Mouse (Mus musculus): Measurements from ENCODE around the gene Prss53. TPM values are rescaled to one million over a fixed set of nuclear protein-coding genes. Genes with fewer than 3 reads are reported as not detected.

Gene Prss53
- polyA plus RNA-seq, 1 experiment from 2014 or later, result 0.40 TPM

DNA sequence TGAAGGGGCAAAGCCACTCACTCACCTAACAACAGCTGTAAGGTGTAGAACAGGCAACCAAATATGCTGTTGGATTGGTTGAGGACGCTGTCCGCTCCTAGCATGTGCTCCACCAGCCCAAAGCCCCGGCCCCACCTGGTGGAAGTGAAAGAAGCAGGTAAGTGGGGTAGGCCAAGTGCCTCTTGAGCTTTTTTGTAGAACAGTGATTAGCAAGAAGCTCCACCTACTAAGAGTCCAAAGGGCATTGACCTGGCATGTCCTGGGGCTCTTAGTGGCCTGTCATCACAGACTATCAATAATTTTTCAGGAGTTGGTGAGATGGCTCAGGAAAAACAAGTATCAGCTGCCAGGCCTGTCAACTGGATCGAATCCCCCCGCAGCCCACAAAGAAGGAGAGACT lies 3.7 kb upstream of the Prss53 start:
- Histone ChIP-seq H3K27ac (ENCODE audit: low read depth, low read length) (peak overlapping the region; percentile 46; the same call in 1 of the 2 replicates), H3K4me3 (ENCODE audit: low read depth, low read length) (peak overlapping the region; percentile 66), H3K36me3 (ENCODE audit: control insufficient read depth, insufficient read depth, low read length) (peaks cover 5% of the 10 kb centered on the region; the same call in 1 of the 2 replicates), H3K27me3 (replicated peaks; ENCODE audit: control insufficient read depth, insufficient read depth, low read length) (no peaks in the 10 kb centered on the region), H3K4me1 (replicated peaks; ENCODE audit: control insufficient read depth, insufficient read depth, low read length) (peaks cover 12% of the 10 kb centered on the region), H3K9me3 (ENCODE audit: control insufficient read depth, low read length) (no peaks in the 10 kb centered on the region), H3K4me2 (peak overlapping the region; percentile 92), H3K9ac (ENCODE audit: low read depth, low read length) (peak overlapping the region; percentile 79; the same call in 1 of the 2 replicates)
- DNase-seq (ENCODE audit: low spot score) (no peak), ATAC-seq (replicated peaks; ENCODE audit: low FRiP score) (no peak)
- WGBS, result 79% methylated on average over 5 of the region's 5 CpGs

DNA sequence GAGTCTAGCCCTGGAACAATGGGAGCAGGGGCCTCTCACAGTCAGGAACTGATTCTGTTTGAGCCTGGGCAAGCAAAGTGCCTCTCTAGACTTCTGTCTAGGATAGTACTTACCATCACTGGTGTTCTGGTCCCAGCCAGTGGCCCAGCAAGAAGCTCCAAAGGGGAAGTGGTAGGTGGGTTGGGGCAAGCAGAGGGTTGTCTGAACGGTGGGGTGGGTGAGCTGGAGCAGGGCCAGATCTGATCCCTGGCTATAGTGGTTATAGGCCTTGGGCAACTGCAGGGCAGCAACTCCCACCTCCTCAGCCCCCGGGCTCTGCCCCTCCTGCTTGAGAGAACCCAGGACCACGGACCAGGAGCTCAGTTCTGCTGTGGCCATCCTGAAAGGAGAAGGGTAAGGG lies 1.9 kb downstream of the Prss53 start:
- Histone ChIP-seq H3K27me3 (replicated peaks; ENCODE audit: control insufficient read depth, insufficient read depth, low read length) (no peaks in the 10 kb centered on the region), H3K4me1 (replicated peaks; ENCODE audit: control insufficient read depth, insufficient read depth, low read length) (peaks cover 7% of the 10 kb centered on the region; the same call in 1 of the 2 replicates), H3K4me3 (ENCODE audit: low read depth, low read length) (no peak overlapping the region), H3K9me3 (ENCODE audit: control insufficient read depth, low read length) (no peaks in the 10 kb centered on the region), H3K36me3 (ENCODE audit: control insufficient read depth, insufficient read depth, low read length) (peaks cover 34% of the 10 kb centered on the region), H3K27ac (ENCODE audit: low read depth, low read length) (no peak overlapping the region), H3K4me2 (no peak overlapping the region), H3K9ac (ENCODE audit: low read depth, low read length) (no peak overlapping the region)
- ATAC-seq (replicated peaks; ENCODE audit: low FRiP score) (no peak), DNase-seq (ENCODE audit: low spot score) (no peak)
- 63% methylated on average over 3 of the region's 3 CpGs for WGBS

DNA sequence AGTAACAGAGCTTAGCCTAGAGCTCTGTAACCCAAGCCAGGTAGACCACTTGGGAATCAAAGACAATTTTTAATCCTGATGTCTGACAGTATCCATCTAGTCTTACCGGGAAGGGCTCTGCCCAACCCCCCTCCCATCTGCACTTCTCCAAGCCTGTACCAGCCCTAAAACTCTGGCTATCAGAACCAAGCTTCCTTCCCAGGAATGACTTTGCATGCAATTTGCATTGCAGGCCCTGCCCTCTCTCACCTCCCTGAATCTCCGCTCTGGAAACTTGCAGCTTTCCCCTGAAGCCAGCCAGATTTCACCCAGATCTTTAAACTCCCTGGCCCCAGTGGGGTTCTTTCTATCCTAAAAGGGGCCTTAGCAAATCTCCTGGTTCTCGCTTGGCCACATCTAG lies 3.0 kb downstream of the Prss53 start:
- Histone ChIP-seq H3K27me3 (replicated peaks; ENCODE audit: control insufficient read depth, insufficient read depth, low read length) (no peaks in the 10 kb centered on the region), H3K9me3 (ENCODE audit: control insufficient read depth, low read length) (no peaks in the 10 kb centered on the region), H3K9ac (ENCODE audit: low read depth, low read length) (no peak overlapping the region), H3K27ac (ENCODE audit: low read depth, low read length) (no peak overlapping the region), H3K4me2 (no peak overlapping the region), H3K4me3 (ENCODE audit: low read depth, low read length) (no peak overlapping the region), H3K4me1 (replicated peaks; ENCODE audit: control insufficient read depth, insufficient read depth, low read length) (peaks cover 9% of the 10 kb centered on the region), H3K36me3 (ENCODE audit: control insufficient read depth, insufficient read depth, low read length) (peaks cover 41% of the 10 kb centered on the region)
- DNase-seq (ENCODE audit: low spot score) (no peak), ATAC-seq (replicated peaks; ENCODE audit: low FRiP score) (no peak)
- 81% methylated on average over 3 of the region's 3 CpGs for WGBS

DNA sequence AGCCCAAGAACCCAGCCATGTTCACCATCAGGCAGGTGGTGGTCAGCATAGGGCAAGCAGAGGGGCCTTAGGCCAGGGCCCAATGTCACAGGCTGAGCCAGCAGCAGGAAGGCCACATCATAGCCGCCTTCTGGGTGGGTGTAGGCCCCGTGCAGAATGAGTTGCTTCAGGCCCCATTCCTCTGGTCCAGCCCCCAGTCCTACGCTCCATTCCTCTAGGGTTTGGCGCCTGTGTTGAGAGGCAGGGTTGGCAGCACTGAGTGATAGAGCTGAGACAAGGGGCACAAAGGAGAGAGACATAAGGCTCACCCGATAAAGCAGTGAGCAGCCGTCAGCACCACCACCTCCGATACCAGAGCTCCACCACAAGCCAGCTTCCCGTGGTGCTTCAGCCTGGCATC lies 3.6 kb downstream of the Prss53 start:
- Histone ChIP-seq H3K4me2 (no peak overlapping the region), H3K27ac (ENCODE audit: low read depth, low read length) (no peak overlapping the region), H3K4me3 (ENCODE audit: low read depth, low read length) (no peak overlapping the region), H3K27me3 (replicated peaks; ENCODE audit: control insufficient read depth, insufficient read depth, low read length) (no peaks in the 10 kb centered on the region), H3K4me1 (replicated peaks; ENCODE audit: control insufficient read depth, insufficient read depth, low read length) (peaks cover 9% of the 10 kb centered on the region), H3K9me3 (ENCODE audit: control insufficient read depth, low read length) (0 out of 2 replicates have a peak, but pooled peaks cover 2% of the 10 kb centered on the region), H3K36me3 (ENCODE audit: control insufficient read depth, insufficient read depth, low read length) (peaks cover 46% of the 10 kb centered on the region), H3K9ac (ENCODE audit: low read depth, low read length) (no peak overlapping the region)
- 85% methylated on average over 8 of the region's 8 CpGs for WGBS
- ATAC-seq (replicated peaks; ENCODE audit: low FRiP score), result no peak
- DNase-seq (ENCODE audit: low spot score), result no peak

DNA sequence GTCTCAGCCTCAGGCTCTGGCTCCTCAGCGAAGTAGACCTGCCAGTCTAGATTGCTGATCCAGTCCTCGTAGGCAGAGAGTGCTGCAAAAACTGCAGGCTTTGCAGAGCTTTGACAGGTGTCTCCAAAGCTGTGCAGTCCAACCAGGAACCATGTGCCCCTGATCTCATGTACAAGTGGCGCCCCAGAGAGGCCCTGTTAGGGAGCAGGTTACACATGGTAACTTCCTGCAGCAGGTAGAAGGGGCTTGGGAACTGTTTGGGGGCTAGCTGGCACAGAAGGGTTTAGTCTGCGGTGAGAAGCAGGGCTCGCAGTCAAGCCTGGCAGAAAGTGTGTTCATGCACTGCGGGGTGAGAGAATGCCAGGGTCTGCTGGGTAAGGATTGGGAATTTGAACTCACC lies 4.2 kb downstream of the Prss53 start:
- Histone ChIP-seq H3K4me1 (replicated peaks; ENCODE audit: control insufficient read depth, insufficient read depth, low read length) (peaks cover 9% of the 10 kb centered on the region), H3K4me3 (ENCODE audit: low read depth, low read length) (no peak overlapping the region), H3K36me3 (ENCODE audit: control insufficient read depth, insufficient read depth, low read length) (peaks cover 52% of the 10 kb centered on the region), H3K9me3 (ENCODE audit: control insufficient read depth, low read length) (peaks cover 6% of the 10 kb centered on the region), H3K27me3 (replicated peaks; ENCODE audit: control insufficient read depth, insufficient read depth, low read length) (no peaks in the 10 kb centered on the region), H3K4me2 (no peak overlapping the region), H3K27ac (ENCODE audit: low read depth, low read length) (no peak overlapping the region), H3K9ac (ENCODE audit: low read depth, low read length) (no peak overlapping the region)
- DNase-seq (ENCODE audit: low spot score) (no peak), ATAC-seq (replicated peaks; ENCODE audit: low FRiP score) (no peak)
- whole genome bisulfite sequencing, result 95% methylated on average over 6 of the region's 6 CpGs

DNA sequence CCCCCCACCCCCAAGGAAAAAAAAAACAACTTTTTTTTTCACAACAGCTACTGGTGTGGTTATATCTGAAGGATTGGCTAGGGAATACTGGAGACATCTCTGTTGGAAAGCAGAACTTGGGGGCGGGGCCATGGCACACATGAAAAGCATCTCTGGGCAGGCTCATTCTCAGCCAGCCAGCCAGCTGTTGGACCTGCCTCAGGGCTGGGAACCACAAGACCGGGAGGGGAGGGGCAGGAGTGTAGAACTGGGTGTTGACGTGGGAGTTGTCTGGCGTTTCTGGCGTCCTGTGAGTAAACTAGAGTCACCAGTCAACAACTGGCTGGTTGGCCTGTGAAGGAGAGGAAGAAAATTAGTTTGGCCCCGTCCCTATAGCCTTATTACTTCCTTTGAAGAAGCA lies 4.8 kb downstream of the Prss53 start:
- ATAC-seq (replicated peaks; ENCODE audit: low FRiP score) (no peak), DNase-seq (ENCODE audit: low spot score) (no peak)
- H3K4me2 ChIP-seq, result no peak overlapping the region
- WGBS, result 69% methylated on average over 6 of the region's 6 CpGs
- H3K4me3 ChIP-seq (ENCODE audit: low read depth, low read length), result no peak overlapping the region
- H3K9ac ChIP-seq (ENCODE audit: low read depth, low read length), result no peak overlapping the region
- H3K4me1 ChIP-seq (replicated peaks; ENCODE audit: control insufficient read depth, insufficient read depth, low read length), result peaks cover 9% of the 10 kb centered on the region
- H3K36me3 ChIP-seq (ENCODE audit: control insufficient read depth, insufficient read depth, low read length), result peaks cover 58% of the 10 kb centered on the region
- H3K27me3 ChIP-seq (replicated peaks; ENCODE audit: control insufficient read depth, insufficient read depth, low read length), result no peaks in the 10 kb centered on the region
- H3K27ac ChIP-seq (ENCODE audit: low read depth, low read length), result no peak overlapping the region
- peaks cover 11% of the 10 kb centered on the region for H3K9me3 ChIP-seq (ENCODE audit: control insufficient read depth, low read length)

DNA sequence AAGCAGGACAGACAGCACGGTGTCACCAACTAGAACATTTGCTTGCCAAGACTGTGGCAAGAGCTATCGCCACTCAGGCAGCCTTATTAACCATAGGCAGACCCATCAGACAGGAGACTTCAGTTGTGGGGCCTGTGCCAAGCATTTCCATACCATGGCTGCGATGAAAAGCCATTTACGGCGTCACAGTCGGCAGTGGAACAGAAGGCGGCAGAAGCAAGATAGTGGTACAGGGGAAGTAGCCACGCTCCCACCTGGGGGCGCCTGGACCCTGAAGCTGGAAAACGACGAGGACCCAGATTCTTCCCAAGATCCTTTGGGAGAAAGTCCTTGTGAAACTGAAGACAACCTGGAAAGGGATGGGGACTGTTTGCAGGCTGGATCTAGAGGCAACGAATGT lies 10.3 kb downstream of the Prss53 start:
- Histone ChIP-seq H3K9ac (ENCODE audit: low read depth, low read length) (no peak overlapping the region), H3K27ac (ENCODE audit: low read depth, low read length) (no peak overlapping the region), H3K9me3 (ENCODE audit: control insufficient read depth, low read length) (peaks cover 26% of the 10 kb centered on the region), H3K36me3 (ENCODE audit: control insufficient read depth, insufficient read depth, low read length) (peaks cover 75% of the 10 kb centered on the region), H3K4me1 (replicated peaks; ENCODE audit: control insufficient read depth, insufficient read depth, low read length) (peaks cover 16% of the 10 kb centered on the region), H3K4me2 (no peak overlapping the region), H3K27me3 (replicated peaks; ENCODE audit: control insufficient read depth, insufficient read depth, low read length) (no peaks in the 10 kb centered on the region), H3K4me3 (ENCODE audit: low read depth, low read length) (no peak overlapping the region)
- DNase-seq (ENCODE audit: low spot score), result no peak
- no peak for ATAC-seq (replicated peaks; ENCODE audit: low FRiP score)
- WGBS, result 89% methylated on average over 12 of the region's 12 CpGs

DNA sequence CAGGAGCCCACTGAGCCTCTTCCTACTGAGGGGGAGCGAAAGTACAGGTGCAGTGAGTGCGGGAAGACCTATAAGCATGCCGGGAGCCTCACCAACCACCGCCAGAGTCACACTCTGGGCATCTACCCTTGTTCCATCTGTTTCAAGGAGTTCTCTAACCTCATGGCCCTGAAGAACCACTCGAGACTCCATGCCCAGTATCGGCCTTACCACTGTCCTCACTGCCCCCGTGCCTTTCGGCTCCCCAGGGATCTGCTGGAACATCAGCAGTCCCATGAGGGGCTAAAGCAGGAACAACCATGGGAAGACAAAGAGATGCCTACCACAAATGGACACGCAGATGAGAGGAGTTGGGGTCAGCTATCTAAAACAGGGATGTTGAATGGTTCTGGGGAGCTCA lies 11.5 kb downstream of the Prss53 start:
- DNase-seq (ENCODE audit: low spot score), result no peak
- H3K9me3 ChIP-seq (ENCODE audit: control insufficient read depth, low read length), result peaks cover 26% of the 10 kb centered on the region
- no peaks in the 10 kb centered on the region for H3K27me3 ChIP-seq (replicated peaks; ENCODE audit: control insufficient read depth, insufficient read depth, low read length)
- no peak overlapping the region for H3K4me3 ChIP-seq (ENCODE audit: low read depth, low read length)
- WGBS, result 95% methylated on average over 9 of the region's 9 CpGs
- peaks cover 66% of the 10 kb centered on the region for H3K36me3 ChIP-seq (ENCODE audit: control insufficient read depth, insufficient read depth, low read length)
- H3K4me2 ChIP-seq, result no peak overlapping the region
- H3K9ac ChIP-seq (ENCODE audit: low read depth, low read length), result no peak overlapping the region
- H3K4me1 ChIP-seq (replicated peaks; ENCODE audit: control insufficient read depth, insufficient read depth, low read length), result peaks cover 13% of the 10 kb centered on the region
- ATAC-seq (replicated peaks; ENCODE audit: low FRiP score), result no peak
- H3K27ac ChIP-seq (ENCODE audit: low read depth, low read length), result no peak overlapping the region

DNA sequence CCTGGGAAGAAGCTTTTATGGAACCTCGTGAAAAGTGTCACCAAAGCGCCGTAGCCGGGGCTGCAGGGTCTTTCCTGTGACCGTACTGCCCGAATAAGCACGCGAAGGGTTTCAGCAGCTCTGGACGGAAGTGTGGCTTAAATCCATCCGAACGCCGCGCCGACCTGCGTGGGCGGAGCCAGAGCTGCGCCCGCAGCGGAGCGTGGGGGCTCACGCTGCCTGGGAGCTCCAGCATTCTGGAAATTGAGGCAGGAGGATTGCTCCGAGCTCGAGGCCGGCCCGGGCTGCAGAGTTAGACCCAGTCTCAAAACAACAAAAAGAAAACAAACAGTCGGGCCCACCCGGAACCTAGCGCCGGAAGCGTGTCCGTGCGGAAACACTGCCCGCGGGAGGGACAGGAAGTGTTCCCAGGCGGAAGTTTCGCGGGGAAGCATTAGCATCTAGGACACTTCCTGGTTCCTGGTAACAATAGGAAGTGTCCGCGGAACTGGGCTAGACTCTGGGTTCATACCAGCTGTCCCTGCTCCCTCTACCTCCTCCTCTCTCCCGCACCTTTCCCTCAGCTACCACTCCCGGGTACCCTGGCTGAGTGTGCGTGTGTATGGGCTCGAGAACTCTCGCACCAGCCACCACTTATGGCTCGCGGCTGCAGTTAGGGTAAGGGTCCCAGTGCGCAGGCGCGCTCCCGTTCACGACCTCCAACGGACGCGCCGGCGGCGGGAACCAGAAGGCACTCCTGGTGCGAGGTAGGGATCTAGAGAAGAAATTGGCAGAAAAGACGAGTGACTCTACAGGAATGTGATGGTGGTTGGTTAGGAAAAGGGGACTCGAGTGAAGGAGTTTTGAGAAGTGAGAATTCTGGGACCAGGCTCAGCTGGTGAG lies 14.1 kb downstream of the Prss53 start, which contains the start of gene Zfp668:
TSS of gene Zfp668 (minus strand) at position 362 of the 882 bp plus-strand sequence.
- Histone ChIP-seq H3K4me3 (ENCODE audit: low read depth, low read length) (peak within 1 kb of the TSS; percentile 86), H3K36me3 (ENCODE audit: control insufficient read depth, insufficient read depth, low read length) (peaks cover 44% of the 10 kb centered on the region), H3K9me3 (ENCODE audit: control insufficient read depth, low read length) (peaks cover 22% of the 10 kb centered on the region), H3K4me2 (peak within 1 kb of the TSS; percentile 88), H3K27me3 (replicated peaks; ENCODE audit: control insufficient read depth, insufficient read depth, low read length) (no peaks in the 10 kb centered on the region), H3K27ac (ENCODE audit: low read depth, low read length) (peak within 1 kb of the TSS; percentile 97), H3K4me1 (replicated peaks; ENCODE audit: control insufficient read depth, insufficient read depth, low read length) (peaks cover 19% of the 10 kb centered on the region), H3K9ac (ENCODE audit: low read depth, low read length) (peak within 1 kb of the TSS; percentile 98)
- ATAC-seq (replicated peaks; ENCODE audit: low FRiP score) (peak; percentile 78), DNase-seq (ENCODE audit: low spot score) (peak; percentile 95)
- WGBS, result under 1% methylated on average over 60 of the region's 60 CpGs
